In the genomic region with DNA sequence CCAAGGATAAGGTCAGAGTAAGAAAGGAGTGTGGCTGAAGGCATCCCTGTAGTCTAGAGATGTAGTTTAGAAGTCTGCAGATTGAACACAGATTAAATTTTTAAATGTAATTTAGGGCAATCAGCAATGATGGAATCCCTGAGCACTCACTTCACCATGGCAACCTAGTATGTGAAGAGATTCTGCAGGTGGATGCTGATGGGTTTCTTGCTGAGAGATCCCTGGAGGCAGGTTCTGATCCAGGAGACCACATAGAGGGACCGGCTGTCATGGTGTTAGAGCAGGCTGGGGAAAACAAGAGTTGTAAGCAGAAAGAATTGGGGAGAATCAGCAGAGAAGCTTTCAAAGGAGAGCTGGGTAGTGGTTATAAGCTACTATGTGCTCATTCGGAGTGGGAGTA, we compare ENCODE assay signal across 21 mouse cellular contexts.
A peak's percentile ranks its signal among the peaks of the same experiment; 100 is the strongest.
DNase-seq lines count a peak whose midpoint lies in the region; ATAC-seq lines count a peak whose summit lies in the region.
"Had no signal": no experiment of that assay in that cellular context is flagged by ENCODE, and none has a peak within 500 bp of the region (broad histone marks: within the 10 kb centered on the region; RNA-seq: fewer than 3 reads in every experiment).

No protein-coding gene starts in this region.

- no peak for DNase-seq in cerebellum, postnatal 36 days
- peak; percentile 5 to 15 for DNase-seq in cerebellum, postnatal 10 days
- DNase-seq in cerebellum, postnatal 4 days (ENCODE audit: low spot score in 2 of 2) = no peak
- DNase-seq in hindbrain, embryonic 10.5 days (ENCODE audit: low spot score) = no peak
- peak; percentile 9 to 16 for DNase-seq in cerebellum, postnatal 25 days
- DNase-seq: adrenal gland, adult 8-10 months; B cell, adult 2 months; forebrain, postnatal 0 days; gastrocnemius, postnatal 14 days; heart, adult 2 months; heart, postnatal 14 days; kidney, adult 18-20 months had no signal

- no peak overlapping the region for H3K9ac ChIP-seq in hindbrain, embryonic 16.5 days (ENCODE audit: low read depth, low read length)
- H3K9ac ChIP-seq: forebrain, embryonic 13.5 days; forebrain, postnatal 0 days; heart, embryonic 15.5 days; intestine, embryonic 15.5 days had no signal

- peak; percentile 58 for ATAC-seq in cerebellum, adult (ENCODE audit: insufficient number of reproducible peaks, low FRiP score, low TSS enrichment)
- peak; percentile 79 for ATAC-seq in hindbrain, embryonic 16.5 days
- ATAC-seq: CD4-positive, CD25-positive, alpha-beta regulatory T cell, adult 4 months; forebrain, embryonic 13.5 days; forebrain, postnatal 0 days; intestine, embryonic 15.5 days had no signal

- no peak overlapping the region for H3K27ac ChIP-seq in hindbrain, embryonic 16.5 days (ENCODE audit: low read depth, low read length)
- H3K27ac ChIP-seq in hindbrain, embryonic 10.5 days = no peak overlapping the region
- H3K27ac ChIP-seq: embryonic facial prominence, embryonic 10.5 days; forebrain, embryonic 13.5 days; heart, adult 2 months; heart, embryonic 15.5 days; intestine, embryonic 15.5 days had no signal

- H3K36me3 ChIP-seq in hindbrain, embryonic 16.5 days (ENCODE audit: control insufficient read depth, insufficient read depth, low read length) = no peaks in the 10 kb centered on the region
- H3K36me3 ChIP-seq in hindbrain, embryonic 10.5 days = no peaks in the 10 kb centered on the region
- H3K36me3 ChIP-seq: embryonic facial prominence, embryonic 10.5 days; G1E; heart, embryonic 15.5 days; intestine, embryonic 15.5 days had no signal

- 70% methylated on average over 2 of the region's 2 CpGs for WGBS in hindbrain, embryonic 16.5 days
- 62% methylated on average over 2 of the region's 2 CpGs for WGBS in hindbrain, embryonic 10.5 days

- no peak overlapping the region for H3K4me2 ChIP-seq in hindbrain, embryonic 16.5 days (ENCODE audit: low read length)
- H3K4me2 ChIP-seq: forebrain, embryonic 13.5 days; heart, embryonic 11.5 days; heart, embryonic 15.5 days; intestine, embryonic 15.5 days had no signal

- no peaks in the 10 kb centered on the region for H3K4me1 ChIP-seq in hindbrain, embryonic 16.5 days (ENCODE audit: control insufficient read depth, insufficient read depth, low read depth, low read length)
- no peaks in the 10 kb centered on the region for H3K4me1 ChIP-seq in hindbrain, embryonic 10.5 days (replicated peaks)
- H3K4me1 ChIP-seq: embryonic facial prominence, embryonic 10.5 days; forebrain, embryonic 13.5 days; heart, embryonic 15.5 days; intestine, embryonic 15.5 days had no signal

- no peaks in the 10 kb centered on the region for H3K27me3 ChIP-seq in hindbrain, embryonic 16.5 days (replicated peaks; ENCODE audit: control insufficient read depth, insufficient read depth, low read length)
- H3K27me3 ChIP-seq in hindbrain, embryonic 10.5 days (ENCODE audit: insufficient read depth, poor library complexity, severe bottlenecking) = no peaks in the 10 kb centered on the region
- H3K27me3 ChIP-seq: forebrain, embryonic 13.5 days; heart, embryonic 15.5 days; intestine, embryonic 15.5 days had no signal

- no peaks in the 10 kb centered on the region for H3K9me3 ChIP-seq in hindbrain, embryonic 16.5 days (ENCODE audit: control insufficient read depth, low read length)
- no peaks in the 10 kb centered on the region for H3K9me3 ChIP-seq in hindbrain, embryonic 10.5 days
- H3K9me3 ChIP-seq: embryonic facial prominence, embryonic 10.5 days; forebrain, embryonic 13.5 days; G1E; heart, embryonic 15.5 days; intestine, embryonic 15.5 days had no signal

- no peak overlapping the region for H3K4me3 ChIP-seq in hindbrain, embryonic 16.5 days (ENCODE audit: low read length)
- no peak overlapping the region for H3K4me3 ChIP-seq in hindbrain, embryonic 10.5 days
- H3K4me3 ChIP-seq: embryonic facial prominence, embryonic 10.5 days; forebrain, embryonic 13.5 days; heart, adult 2 months; heart, embryonic 15.5 days; intestine, embryonic 15.5 days had no signal

Comparison
In these comparisons a context has a peak if more than half of its experiments do, and no peak if none do; other contexts are left out.
1. DNase-seq: peak in cerebellum, postnatal 10 days (2 of 2) and cerebellum, postnatal 25 days (2 of 2); none in cerebellum, postnatal 36 days (0 of 2), cerebellum, postnatal 4 days (0 of 2) and hindbrain, embryonic 10.5 days (single experiment).